Mouse (Mus musculus) monocyte, adult 5-6 weeks (primary cell): ENCODE measurements around the gene Ripor2. TPM values are rescaled to one million over a fixed set of nuclear protein-coding genes. Genes with fewer than 3 reads are reported as not detected.

Experiments used
- ATAC-seq: fragments of 153-309, 156-312 bp; replicated peaks from 2 replicates; pipeline ENCODE4 v1.8.0; 2017; ENCODE audit warnings: mild to moderate bottlenecking; ENCODE audit not compliant: low TSS enrichment, insufficient number of reproducible peaks, severe bottlenecking, poor library complexity, low FRiP score
- total RNA-seq: library from RNA; stranded (forward); fragments of 200-1000, 200-491, 200-594 nt; gene quantifications from 3 replicates; pipeline ENCODE4 v1.2.3, GENCODE M21; 2017

Gene Ripor2
- total RNA-seq, 1 experiment from 2014 or later: 134 TPM

GRCm38 (mm10) chr13:24778026-24778425 is 196.0 kb downstream of the Ripor2 start:
- no peak for ATAC-seq

DNA sequence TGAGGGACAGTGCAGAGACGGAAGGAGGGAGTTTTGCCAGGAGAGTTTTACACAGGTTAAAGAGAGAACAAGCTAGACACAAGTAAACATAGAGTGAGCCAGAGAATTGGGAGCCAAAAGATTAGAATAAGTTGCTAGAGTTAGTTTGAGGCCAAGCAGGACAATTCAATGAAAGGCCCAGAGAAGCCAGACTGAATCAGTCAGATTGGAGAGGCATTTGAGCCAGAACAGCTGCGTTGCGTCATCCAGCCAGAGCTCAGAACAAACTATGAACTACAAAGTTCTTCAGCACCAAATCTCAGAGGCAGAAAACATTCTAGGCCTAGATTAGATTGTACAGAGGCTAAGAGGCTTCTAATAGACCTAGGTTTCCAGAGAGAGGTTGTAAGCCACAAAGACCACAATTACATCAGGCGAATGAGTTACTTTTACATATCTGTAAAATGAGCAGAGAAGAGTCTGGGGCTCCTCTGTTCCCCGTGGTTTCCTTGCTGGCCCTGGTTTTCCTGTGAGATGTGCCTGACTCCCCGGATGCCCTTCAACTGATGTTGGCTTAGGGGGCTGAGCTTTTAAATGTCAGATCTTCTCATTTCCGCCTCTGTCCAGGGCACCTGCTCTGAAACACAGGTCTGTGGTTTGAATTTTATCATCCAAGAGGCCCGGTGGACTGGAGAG is 196.9 kb downstream of the Ripor2 start:
- no peak for ATAC-seq

- ATAC-seq: no peak
These were observed 199.9 kb downstream of the Ripor2 start for GRCm38 (mm10) chr13:24781916-24782315.

Other genes starting within 250 kb of the Ripor2 start
- not detected in 3 replicates for gene Armh2, start 159.0 kb downstream of the Ripor2 start, total RNA-seq
- gene Gmnn, start 179.7 kb downstream of the Ripor2 start, total RNA-seq: 27.5 to 35.1 TPM (median 30.2 TPM) in 3 replicates
- gene BC005537, start 219.5 kb downstream of the Ripor2 start, total RNA-seq: 62.4 to 79.9 TPM (median 67.1 TPM) in 3 replicates
- 27.0 to 33.5 TPM (median 33.2 TPM) in 3 replicates for gene Acot13, start 249.4 kb downstream of the Ripor2 start, total RNA-seq
- gene Tdp2, start 249.5 kb downstream of the Ripor2 start, total RNA-seq: 44.8 to 50.7 TPM (median 49.0 TPM) in 3 replicates